Mouse (Mus musculus): ENCODE data around the gene Phkg2. TPM values are rescaled to one million over a fixed set of nuclear protein-coding genes. Genes with fewer than 3 reads are reported as not detected.

Phkg2 gene
- total RNA-seq (2015; ENCODE audit: low replicate concordance) = 35.1 and 44.2 TPM in 2 replicates
- total RNA-seq (2017; ENCODE audit: low replicate concordance) = 16.2 and 40.8 TPM in 2 replicates

- ATAC-seq (replicated peaks; ENCODE audit: low FRiP score, poor library complexity, severe bottlenecking) = peak; percentile 98
Observed at GRCm38 (mm10) chr7:127572895-127573471, at the start of gene Phkg2. Phkg2 (plus strand) TSS chr7:127573340.

GRCm38 (mm10) chr7:127541671-127542070 lies 31.5 kb upstream of the Phkg2 start:
- ATAC-seq (replicated peaks; ENCODE audit: low FRiP score, poor library complexity, severe bottlenecking) = no peak

- ATAC-seq (replicated peaks; ENCODE audit: low FRiP score, poor library complexity, severe bottlenecking) = no peak
Observed at GRCm38 (mm10) chr7:127549116-127549835, 23.9 kb upstream of the Phkg2 start.

GRCm38 (mm10) chr7:127551558-127551957 lies 21.6 kb upstream of the Phkg2 start:
- ATAC-seq (replicated peaks; ENCODE audit: low FRiP score, poor library complexity, severe bottlenecking) = no peak

GRCm38 (mm10) chr7:127560580-127560979 lies 12.6 kb upstream of the Phkg2 start:
- 0 out of 2 replicates have a peak, but pooled peaks have one; percentile 20 for ATAC-seq (replicated peaks; ENCODE audit: low FRiP score, poor library complexity, severe bottlenecking)

GRCm38 (mm10) chr7:127561340-127561858 lies 11.7 kb upstream of the Phkg2 start, which contains the start of gene Tmem265:
Tmem265 (plus strand) TSS chr7:127561390.
- ATAC-seq (replicated peaks; ENCODE audit: low FRiP score, poor library complexity, severe bottlenecking) = no peak

- ATAC-seq (replicated peaks; ENCODE audit: low FRiP score, poor library complexity, severe bottlenecking) = no peak
Observed at GRCm38 (mm10) chr7:127564381-127565150, 8.6 kb upstream of the Phkg2 start.

GRCm38 (mm10) chr7:127573503-127574008 lies 416 bp downstream of the Phkg2 start:
- peak; percentile 17 for ATAC-seq (replicated peaks; ENCODE audit: low FRiP score, poor library complexity, severe bottlenecking)

- ATAC-seq (replicated peaks; ENCODE audit: low FRiP score, poor library complexity, severe bottlenecking) = no peak
Observed at GRCm38 (mm10) chr7:127574115-127574514, 975 bp downstream of the Phkg2 start.

GRCm38 (mm10) chr7:127583260-127583659 lies 10.1 kb downstream of the Phkg2 start:
- ATAC-seq (replicated peaks; ENCODE audit: low FRiP score, poor library complexity, severe bottlenecking) = no peak

GRCm38 (mm10) chr7:127585031-127585430 lies 11.9 kb downstream of the Phkg2 start:
- ATAC-seq (replicated peaks; ENCODE audit: low FRiP score, poor library complexity, severe bottlenecking) = no peak

GRCm38 (mm10) chr7:127586149-127586548 lies 13.0 kb downstream of the Phkg2 start:
- peak; percentile 67 for ATAC-seq (replicated peaks; ENCODE audit: low FRiP score, poor library complexity, severe bottlenecking)

GRCm38 (mm10) chr7:127587196-127587595 lies 14.1 kb downstream of the Phkg2 start:
- ATAC-seq (replicated peaks; ENCODE audit: low FRiP score, poor library complexity, severe bottlenecking) = no peak

GRCm38 (mm10) chr7:127588011-127588871 lies 15.1 kb downstream of the Phkg2 start, which contains the start of the genes Ccdc189 and Rnf40:
Ccdc189 (minus strand) TSS chr7:127588595.
Rnf40 (plus strand) TSS chr7:127588767.
- peak; percentile 85 for ATAC-seq (replicated peaks; ENCODE audit: low FRiP score, poor library complexity, severe bottlenecking)

GRCm38 (mm10) chr7:127588901-127589300 lies 15.8 kb downstream of the Phkg2 start:
- no peak for ATAC-seq (replicated peaks; ENCODE audit: low FRiP score, poor library complexity, severe bottlenecking)

GRCm38 (mm10) chr7:127589637-127590036 lies 16.5 kb downstream of the Phkg2 start:
- ATAC-seq (replicated peaks; ENCODE audit: low FRiP score, poor library complexity, severe bottlenecking) = no peak

- ATAC-seq (replicated peaks; ENCODE audit: low FRiP score, poor library complexity, severe bottlenecking) = no peak
Observed at GRCm38 (mm10) chr7:127591108-127591507, 18.0 kb downstream of the Phkg2 start.

GRCm38 (mm10) chr7:127592575-127592974 lies 19.4 kb downstream of the Phkg2 start:
- no peak for ATAC-seq (replicated peaks; ENCODE audit: low FRiP score, poor library complexity, severe bottlenecking)

- ATAC-seq (replicated peaks; ENCODE audit: low FRiP score, poor library complexity, severe bottlenecking) = no peak
Observed at GRCm38 (mm10) chr7:127596747-127597146, 23.6 kb downstream of the Phkg2 start.
